Mouse (Mus musculus) hindbrain, postnatal 0 days (tissue): ENCODE measurements at regions not wholly inside any gene's neighbourhood (a gene's known extent, or its start where the extent isn't known, plus 50 kb on each side); places are given as distances from the start of the nearest gene placed in this dataset.

Experiments used
- ATAC-seq: fragments of 200-750 bp; cut with Nextera tagmentation; 2 replicates; pipeline ENCODE4 v1.8.0; 2017; ENCODE audit warnings: mild to moderate bottlenecking, moderate TSS enrichment, moderate library complexity
- DNase-seq: peaks from one replicate; pipeline ENCODE4 v3.0.0-alpha.2; 2015; ENCODE audit warnings: low spot score
- H3K27ac ChIP-seq: fragments of 300-500 bp; sonication (generic); 2 replicates; pipeline ENCODE4 v1.5.1; 2014; ENCODE audit warnings: mild to moderate bottlenecking
- H3K27me3 ChIP-seq: fragments of 300-500 bp; sonication (generic); 2 replicates; pipeline ENCODE4 v1.6.1; 2014; ENCODE audit warnings: low read length, mixed read lengths; ENCODE audit not compliant: insufficient read depth
- H3K36me3 ChIP-seq: fragments of 300-500 bp; sonication (generic); 2 replicates; pipeline ENCODE4 v1.6.1; 2014; ENCODE audit warnings: low read length, mixed read lengths; ENCODE audit not compliant: insufficient read depth
- H3K4me1 ChIP-seq: fragments of 300-500 bp; sonication (generic); 2 replicates; pipeline ENCODE4 v1.6.1; 2014; ENCODE audit warnings: antibody characterized with exemption, low read length, mixed read lengths; ENCODE audit not compliant: insufficient read depth
- H3K4me2 ChIP-seq: fragments of 300-500 bp; sonication (generic); 2 replicates; pipeline ENCODE4 v1.6.1; 2014; ENCODE audit warnings: low read depth, mild to moderate bottlenecking, low read length, moderate library complexity, mixed read lengths
- H3K4me3 ChIP-seq: fragments of 300-500 bp; sonication (generic); 2 replicates; pipeline ENCODE4 v1.5.1; 2014; ENCODE audit warnings: low read length
- H3K9ac ChIP-seq: fragments of 300-500 bp; sonication (generic); replicated peaks from 2 replicates; pipeline ENCODE4 v1.6.1; 2014; ENCODE audit warnings: mild to moderate bottlenecking, low read length, moderate library complexity, mixed read lengths
- H3K9me3 ChIP-seq: fragments of 300-500 bp; sonication (generic); 2 replicates; pipeline ENCODE4 v1.6.1; 2016; ENCODE audit warnings: low read length, mixed read lengths
- CTCF ChIP-seq: IDR thresholded peaks from 2 replicates; pipeline ENCODE4 v1.5.1; 2016; ENCODE audit warnings: antibody characterized with exemption, control low read depth, low read depth
- WGBS: fragments of 180-500 bp; shearing (Covaris S2); extraction: QIAGEN DNeasy Blood & Tissue Kit; methylation state at CpG from one replicate; pipeline ENCODE4 v1.1.7; 2014; 5-methylcytosine and 5-hydroxymethylcytosine counted together

DNA sequence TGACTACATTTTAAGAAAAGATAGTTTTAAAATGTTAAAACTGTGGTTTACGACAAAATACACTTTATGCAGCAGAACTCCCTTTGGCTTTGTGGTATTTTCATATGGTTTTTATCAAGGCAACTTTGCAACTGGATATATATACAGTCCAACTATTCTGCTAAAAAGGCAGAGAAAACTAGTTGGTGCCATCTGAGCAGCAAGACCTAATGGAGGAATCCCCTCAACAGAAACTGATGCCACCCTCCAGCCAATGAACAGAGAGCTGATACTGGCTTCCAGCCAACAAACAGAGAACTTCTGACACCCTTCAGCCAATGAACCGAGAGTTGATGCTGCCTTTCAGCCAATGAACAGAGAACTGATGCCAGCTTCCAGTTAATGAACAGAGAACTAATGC lies 215.9 kb downstream of the Mylk4 start:
- H3K27ac ChIP-seq = no peak overlapping the region
- WGBS = 87% methylated on average over 2 of the region's 2 CpGs
- H3K9me3 ChIP-seq = no peaks in the 10 kb centered on the region
- TF ChIP-seq CTCF = no peak
- DNase-seq = no peak
- H3K9ac ChIP-seq = no peak overlapping the region
- ATAC-seq = no peak
- H3K4me2 ChIP-seq = no peak overlapping the region
- no peaks in the 10 kb centered on the region for H3K27me3 ChIP-seq
- H3K4me1 ChIP-seq = no peaks in the 10 kb centered on the region
- no peak overlapping the region for H3K4me3 ChIP-seq
- H3K36me3 ChIP-seq = no peaks in the 10 kb centered on the region

DNA sequence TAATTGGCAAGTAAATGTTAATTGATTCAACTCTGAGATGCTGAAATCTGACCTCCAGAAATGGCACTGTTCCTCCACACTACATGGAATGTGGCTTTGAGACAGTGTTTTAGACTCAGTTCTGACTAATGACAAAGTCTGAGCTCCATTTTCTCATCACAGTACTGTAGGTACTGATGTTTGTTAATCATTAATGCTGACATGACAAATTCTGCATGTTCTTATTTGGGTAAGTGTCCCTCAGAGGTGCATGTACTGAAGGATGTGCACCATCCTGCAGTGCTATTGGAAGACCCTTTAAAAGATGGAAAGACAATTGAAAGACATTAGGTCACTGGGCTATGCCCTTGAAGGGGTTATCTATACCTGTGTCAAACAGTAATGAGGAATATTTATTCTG lies 222.1 kb upstream of the Gmds start:
- Histone ChIP-seq H3K27me3 (no peaks in the 10 kb centered on the region), H3K36me3 (no peaks in the 10 kb centered on the region), H3K9me3 (0 out of 2 replicates have a peak, but pooled peaks cover 2% of the 10 kb centered on the region), H3K4me1 (no peaks in the 10 kb centered on the region), H3K4me3 (no peak overlapping the region), H3K9ac (no peak overlapping the region), H3K27ac (no peak overlapping the region), H3K4me2 (no peak overlapping the region)
- DNase-seq = no peak
- no peak for ATAC-seq
- TF ChIP-seq CTCF = no peak

DNA sequence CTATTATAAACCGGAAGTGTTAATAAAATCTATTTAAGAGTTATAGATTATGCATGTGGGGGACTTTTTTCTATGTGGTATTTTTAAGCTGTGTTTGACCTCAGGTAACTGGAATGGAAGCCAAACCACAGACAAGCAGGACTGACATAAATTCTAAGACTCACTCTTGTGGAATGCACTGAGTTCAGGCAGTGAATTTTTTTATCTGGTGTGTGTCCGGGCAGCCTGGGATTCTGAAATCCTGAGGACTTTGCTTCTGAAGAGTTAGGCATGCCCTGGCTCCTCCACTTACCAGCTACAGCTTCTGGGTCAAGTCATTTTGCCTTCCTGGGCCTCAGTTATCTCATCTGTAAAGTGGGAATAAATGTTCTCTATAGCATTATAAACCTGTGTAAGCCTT lies 217.9 kb upstream of the Gmds start:
- no peak for TF ChIP-seq CTCF
- no peak for DNase-seq
- no peak for ATAC-seq

DNA sequence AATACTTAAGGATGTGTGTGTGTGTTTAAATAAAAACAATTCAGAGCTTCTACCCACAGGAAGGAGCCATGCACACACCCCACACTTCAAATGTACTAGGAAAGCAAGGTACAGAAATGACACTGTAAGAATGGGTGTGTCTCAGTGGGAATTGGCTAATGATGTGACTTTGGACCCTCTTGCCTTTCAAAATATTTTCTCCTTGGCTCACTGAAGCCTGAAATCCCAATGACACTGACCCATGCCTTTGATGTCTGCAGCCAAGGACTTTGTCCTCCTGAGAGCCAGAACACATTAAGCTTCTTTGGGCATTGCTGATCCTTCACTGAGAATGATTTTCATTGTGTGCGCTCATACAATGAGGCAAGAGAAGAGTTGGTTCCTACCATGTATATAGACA lies 216.5 kb upstream of the Gmds start:
- no peaks in the 10 kb centered on the region for H3K36me3 ChIP-seq
- ATAC-seq = no peak
- DNase-seq = no peak
- H3K9ac ChIP-seq = no peak overlapping the region
- no peak overlapping the region for H3K27ac ChIP-seq
- WGBS = 87% methylated on average over 1 of the region's 1 CpGs
- H3K4me1 ChIP-seq = no peaks in the 10 kb centered on the region
- TF ChIP-seq CTCF = no peak
- H3K4me2 ChIP-seq = no peak overlapping the region
- H3K9me3 ChIP-seq = no peaks in the 10 kb centered on the region
- no peak overlapping the region for H3K4me3 ChIP-seq
- H3K27me3 ChIP-seq = no peaks in the 10 kb centered on the region

More for the DNA sequence above, 217.9 kb upstream of the Gmds start:
- no peak overlapping the region for H3K4me2 ChIP-seq
- WGBS = 97% methylated on average over 2 of the region's 2 CpGs
- H3K4me3 ChIP-seq = no peak overlapping the region
- H3K27me3 ChIP-seq = no peaks in the 10 kb centered on the region
- H3K9me3 ChIP-seq = no peaks in the 10 kb centered on the region
- H3K9ac ChIP-seq = no peak overlapping the region
- H3K27ac ChIP-seq = no peak overlapping the region
- H3K4me1 ChIP-seq = no peaks in the 10 kb centered on the region
- H3K36me3 ChIP-seq = no peaks in the 10 kb centered on the region

DNA sequence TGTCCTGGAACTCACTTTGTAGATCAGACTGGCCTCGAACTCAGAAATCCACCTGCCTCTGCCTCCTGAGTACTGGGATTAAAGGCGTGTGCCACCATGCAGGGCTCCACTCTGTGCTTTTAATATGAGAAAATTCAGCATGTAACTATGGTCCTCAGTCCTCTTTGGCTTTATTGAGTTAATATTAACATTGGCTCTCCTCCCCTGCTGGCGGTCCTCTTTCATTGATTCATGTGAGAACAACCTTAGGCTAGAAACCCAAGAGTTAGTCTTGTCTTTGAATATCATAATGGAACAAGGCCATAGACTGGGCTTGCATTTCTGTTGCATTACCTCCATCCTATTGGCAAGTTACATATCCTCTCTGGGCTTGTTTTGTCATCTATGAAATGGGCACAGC lies 216.1 kb upstream of the Gmds start:
- Histone ChIP-seq H3K9me3 (no peaks in the 10 kb centered on the region), H3K4me3 (no peak overlapping the region), H3K9ac (no peak overlapping the region), H3K27me3 (no peaks in the 10 kb centered on the region), H3K4me2 (no peak overlapping the region), H3K27ac (no peak overlapping the region), H3K36me3 (no peaks in the 10 kb centered on the region), H3K4me1 (no peaks in the 10 kb centered on the region)
- ATAC-seq = no peak
- TF ChIP-seq CTCF = no peak
- WGBS = 92% methylated on average over 3 of the region's 3 CpGs
- no peak for DNase-seq

DNA sequence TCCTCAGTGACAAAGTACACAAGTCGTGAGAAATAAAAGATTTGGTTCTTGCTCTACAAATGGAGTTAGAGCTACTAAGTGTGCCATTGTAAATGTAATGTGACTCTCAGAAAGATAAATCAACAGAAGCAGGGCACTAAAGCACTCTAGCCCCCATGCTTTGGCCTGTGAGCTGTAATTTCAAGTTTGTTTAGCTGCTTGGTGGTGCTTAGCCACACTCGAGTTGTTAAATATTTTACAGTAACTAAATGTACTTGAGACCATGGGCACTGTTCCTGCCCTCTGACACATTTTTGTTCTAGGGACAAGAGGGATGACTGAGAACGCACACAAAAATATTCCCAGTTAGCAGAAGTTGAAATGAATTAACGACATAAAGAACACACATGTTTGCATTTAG lies 214.6 kb upstream of the Gmds start:
- WGBS = 81% methylated on average over 4 of the region's 4 CpGs
- Histone ChIP-seq H3K27me3 (no peaks in the 10 kb centered on the region), H3K36me3 (no peaks in the 10 kb centered on the region), H3K27ac (no peak overlapping the region), H3K4me3 (no peak overlapping the region), H3K9me3 (no peaks in the 10 kb centered on the region), H3K4me1 (no peaks in the 10 kb centered on the region), H3K9ac (no peak overlapping the region), H3K4me2 (no peak overlapping the region)
- DNase-seq (no peak), ATAC-seq (no peak)
- TF ChIP-seq CTCF = no peak

DNA sequence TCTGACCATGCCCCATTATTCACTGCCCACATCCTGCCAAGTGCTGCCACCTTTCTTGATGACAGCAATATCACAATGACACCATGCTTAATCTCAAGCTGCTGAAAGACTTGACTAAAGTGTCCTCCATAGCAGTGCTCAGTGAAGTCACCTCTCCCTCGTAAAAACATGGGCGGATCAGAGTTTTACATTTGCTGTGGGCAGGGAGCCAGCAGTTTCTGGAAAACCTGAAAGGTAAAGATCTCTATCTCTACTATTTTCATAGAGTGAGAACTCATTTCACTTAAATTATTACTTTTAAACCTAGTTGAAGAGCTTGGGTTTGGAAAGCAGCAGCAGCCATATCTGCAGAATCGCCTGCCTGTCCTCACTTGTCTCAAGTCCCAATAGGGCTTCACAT lies 211.6 kb upstream of the Gmds start:
- no peak overlapping the region for H3K9ac ChIP-seq
- no peaks in the 10 kb centered on the region for H3K36me3 ChIP-seq
- no peaks in the 10 kb centered on the region for H3K27me3 ChIP-seq
- TF ChIP-seq CTCF = no peak
- H3K9me3 ChIP-seq = no peaks in the 10 kb centered on the region
- no peak overlapping the region for H3K27ac ChIP-seq
- 90% methylated on average over 3 of the region's 3 CpGs for WGBS
- no peak overlapping the region for H3K4me3 ChIP-seq
- DNase-seq (no peak), ATAC-seq (no peak)
- H3K4me1 ChIP-seq = no peaks in the 10 kb centered on the region
- H3K4me2 ChIP-seq = no peak overlapping the region

DNA sequence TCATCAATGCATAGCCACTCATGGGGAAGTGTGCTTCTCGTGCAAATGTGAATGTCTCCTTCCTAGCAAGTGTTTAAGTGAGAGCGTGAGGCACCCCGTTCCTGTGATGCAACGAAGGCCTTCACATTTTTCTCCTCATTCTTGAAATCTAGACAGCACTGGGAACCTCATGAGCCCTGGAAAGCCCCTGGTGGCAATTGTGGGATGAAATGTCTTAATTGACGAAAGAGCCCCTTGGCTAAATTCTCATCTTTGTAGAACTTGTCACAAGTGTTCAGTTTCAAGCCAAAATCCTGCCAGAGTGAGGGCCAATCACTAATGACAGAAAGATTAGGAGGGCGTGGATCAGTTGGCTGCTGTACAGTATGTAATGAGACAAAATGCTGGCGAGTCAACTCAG lies 208.6 kb upstream of the Gmds start:
- no peak overlapping the region for H3K27ac ChIP-seq
- H3K4me2 ChIP-seq = no peak overlapping the region
- no peak for ATAC-seq
- H3K9me3 ChIP-seq = no peaks in the 10 kb centered on the region
- H3K27me3 ChIP-seq = no peaks in the 10 kb centered on the region
- no peak for DNase-seq
- 68% methylated on average over 7 of the region's 7 CpGs for WGBS
- H3K4me3 ChIP-seq = no peak overlapping the region
- TF ChIP-seq CTCF = no peak
- no peaks in the 10 kb centered on the region for H3K4me1 ChIP-seq
- H3K9ac ChIP-seq = no peak overlapping the region
- H3K36me3 ChIP-seq = no peaks in the 10 kb centered on the region
